ENCODE assay signal across 9 mouse cellular contexts in the genomic region with DNA sequence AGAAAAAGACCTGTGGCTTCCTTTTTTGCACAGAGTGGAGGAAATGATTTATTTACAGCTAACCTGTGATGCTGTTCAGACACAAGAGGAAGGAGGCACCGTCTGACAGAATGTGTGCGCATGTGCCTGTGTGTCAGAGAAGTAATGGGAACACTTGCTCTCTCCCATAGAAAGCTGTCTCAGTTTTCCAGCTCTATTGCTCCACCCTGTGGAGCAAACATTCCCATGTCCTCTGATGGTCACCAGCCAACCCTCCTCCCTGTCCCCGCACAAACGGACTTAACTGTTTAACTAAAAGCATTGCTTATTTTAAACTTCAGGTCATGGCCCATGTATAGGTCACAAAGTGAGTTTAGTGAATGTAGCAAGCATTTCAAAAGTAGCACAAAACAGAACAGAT. TPM values are rescaled to one million over a fixed set of nuclear protein-coding genes. Genes with fewer than 3 reads are reported as not detected.
DNase-seq lines count a peak whose midpoint lies in the region; TF ChIP-seq lines count a peak whose summit lies in the region.
"Had no signal": no experiment of that assay in that cellular context is flagged by ENCODE, and none has a peak within 500 bp of the region (broad histone marks: within the 10 kb centered on the region; RNA-seq: fewer than 3 reads in every experiment).

No protein-coding gene starts in this region.

- H3K4me3 ChIP-seq in MEL (ENCODE audit: control insufficient read depth in 1 of 2, insufficient read depth in 1 of 2, low read depth in 2 of 2, low read length in 2 of 2) = no peak overlapping the region
- H3K4me3 ChIP-seq: hindbrain, embryonic 15.5 days had no signal

- no peak for TF ChIP-seq EP300 in MEL (IDR thresholded peaks at IDR 0.05; ENCODE audit: low read depth in 1 of 2, low read length in 2 of 2)

- TF ChIP-seq RAD21 in MEL (IDR thresholded peaks at IDR 0.05; ENCODE audit: low read depth, low read length) = no peak; the same call in 1 of the 2 replicates

- no peak overlapping the region for H3K9ac ChIP-seq in MEL (ENCODE audit: control insufficient read depth, low read depth, low read length, poor library complexity, severe bottlenecking)
- H3K9ac ChIP-seq: hindbrain, embryonic 15.5 days had no signal

- H3K27me3 ChIP-seq in MEL (ENCODE audit: control insufficient read depth in 1 of 2, insufficient read depth in 2 of 2, low read length in 2 of 2) = peaks cover 20 to 23% of the 10 kb centered on the region in 2 experiments
- H3K27me3 ChIP-seq: hindbrain, embryonic 15.5 days had no signal

- peak; percentile 62 for DNase-seq in heart, postnatal 4 days
- DNase-seq in heart, adult 11 months = no peak
- no peak for DNase-seq in MEL (ENCODE audit: low read depth, low spot score)
- peak; percentile 39 for DNase-seq in brain, embryonic 14.5 days (ENCODE audit: low read depth)
- DNase-seq in layer of hippocampus, adult 18-20 months (ENCODE audit: low spot score in 2 of 2) = peak; percentile 21 to 60
- peak; percentile 43 for DNase-seq in right cerebral cortex, adult 18-20 months
- DNase-seq in spleen, postnatal 10 days (ENCODE audit: low spot score in 2 of 2) = no peak
- no peak for DNase-seq in thymus, postnatal 25 days

- H3K36me3 ChIP-seq in MEL (ENCODE audit: control insufficient read depth in 1 of 2, insufficient read depth in 2 of 2, low read length in 2 of 2) = peaks cover 0 to 2% of the 10 kb centered on the region in 2 experiments; a peak in 1 of 4 replicates
- H3K36me3 ChIP-seq: hindbrain, embryonic 15.5 days had no signal

- TF ChIP-seq POLR2A in MEL (IDR thresholded peaks at IDR 0.05; ENCODE audit: control insufficient read depth in 1 of 2, insufficient read depth in 1 of 2, low read depth in 1 of 2, low read length in 2 of 2, poor library complexity in 1 of 2) = no peak
- no peak for TF ChIP-seq POLR2A in brain, embryonic 14.5 days (IDR thresholded peaks at IDR 0.05; ENCODE audit: borderline replicate concordance, extremely low read depth, insufficient read depth, insufficient read length, poor library complexity, severe bottlenecking)

- no peaks in the 10 kb centered on the region for H3K9me3 ChIP-seq in MEL (replicated peaks; ENCODE audit: insufficient read depth, low read length)
- H3K9me3 ChIP-seq: hindbrain, embryonic 15.5 days had no signal

- H3K4me1 ChIP-seq in MEL (ENCODE audit: control insufficient read depth in 1 of 2, insufficient read depth in 2 of 2, low read length in 2 of 2) = no peaks in the 10 kb centered on the region
- H3K4me1 ChIP-seq: hindbrain, embryonic 15.5 days had no signal

- TF ChIP-seq CTCF in MEL (IDR thresholded peaks at IDR 0.05 in 2 of 3, conservative IDR thresholded peaks at IDR 0.05 in 1 of 3; ENCODE audit: control insufficient read depth in 1 of 3, insufficient read depth in 1 of 3, low read depth in 2 of 3, low read length in 3 of 3, poor library complexity in 1 of 3, severe bottlenecking in 1 of 3) = peak in 1 of 3 experiments; percentile 20; a peak in 1 of 6 replicates
- peak; percentile 42; the same call in 1 of the 2 replicates for TF ChIP-seq CTCF in brain, embryonic 14.5 days (IDR thresholded peaks at IDR 0.05; ENCODE audit: borderline replicate concordance, extremely low read depth, insufficient read depth, insufficient read length)

- no peaks in the 10 kb centered on the region for H3K79me2 ChIP-seq in MEL (ENCODE audit: control insufficient read depth, insufficient read depth, low read length, poor library complexity)

- H3K27ac ChIP-seq in MEL (ENCODE audit: control insufficient read depth, low read depth, low read length) = no peak overlapping the region
- H3K27ac ChIP-seq: hindbrain, embryonic 15.5 days had no signal

TF ChIP-seq in MEL, 35 proteins besides CTCF, POLR2A, EP300 and RAD21:
- TF ChIP-seq SMC3 (IDR thresholded peaks at IDR 0.05; ENCODE audit: low read depth, low read length) = peak; percentile 13; the same call in 1 of the 2 replicates
- no peak for TF ChIP-seq JUND (IDR thresholded peaks at IDR 0.05; ENCODE audit: low read depth, low read length)

RNA-seq across cellular contexts. Expression of a gene that starts 21.0 kb away (rescaled TPM):
- total RNA-seq in heart, postnatal 4 days (2021) = not detected
- not detected in 2 replicates for total RNA-seq in MEL (2012; rRNA removed)
- polyA plus RNA-seq in MEL (2012; ENCODE audit: insufficient read depth in 1 of 2, insufficient read length in 2 of 2, low read depth in 1 of 2, low replicate concordance in 2 of 2, missing spikeins in 1 of 2) = not detected
- not detected in 2 replicates for polyA plus RNA-seq in brain, embryonic 14.5 days (2012; rRNA removed)
- total RNA-seq in layer of hippocampus, adult 18-20 months (2021) = not detected
- polyA plus RNA-seq: hindbrain, embryonic 15.5 days had no signal

RNA-seq across cellular contexts. Expression of a gene that starts 38.1 kb away (rescaled TPM):
- not detected for total RNA-seq in heart, postnatal 4 days (2021)
- total RNA-seq in MEL (2012; rRNA removed) = not detected in 2 replicates
- not detected for polyA plus RNA-seq in MEL (2012; ENCODE audit: insufficient read depth in 1 of 2, insufficient read length in 2 of 2, low read depth in 1 of 2, low replicate concordance in 2 of 2, missing spikeins in 1 of 2)
- polyA plus RNA-seq in brain, embryonic 14.5 days (2012; rRNA removed) = not detected in 2 replicates
- total RNA-seq in layer of hippocampus, adult 18-20 months (2021) = not detected
- polyA plus RNA-seq: hindbrain, embryonic 15.5 days had no signal

RNA-seq across cellular contexts. Expression of a gene that starts 47.0 kb away (rescaled TPM):
- 100 to 1,000 TPM; 220 to 241 TPM for total RNA-seq in heart, postnatal 4 days (2021)
- total RNA-seq in MEL (2012; rRNA removed) = 131 and 142 TPM in 2 replicates
- 100 to 1,000 TPM; 103 to 174 TPM for polyA plus RNA-seq in MEL (2012; ENCODE audit: insufficient read depth in 1 of 2, insufficient read length in 2 of 2, low read depth in 1 of 2, low replicate concordance in 2 of 2, missing spikeins in 1 of 2)
- 100 and 146 TPM in 2 replicates for polyA plus RNA-seq in brain, embryonic 14.5 days (2012; rRNA removed)
- total RNA-seq in layer of hippocampus, adult 18-20 months (2021) = 100 to 1,000 TPM; 283 to 287 TPM

Comparison
In these comparisons a context has a peak if more than half of its experiments do, and no peak if none do; other contexts are left out.
1. DNase-seq: peak in heart, postnatal 4 days (single experiment), brain, embryonic 14.5 days (single experiment), layer of hippocampus, adult 18-20 months (2 of 2) and right cerebral cortex, adult 18-20 months (single experiment); none in heart, adult 11 months (single experiment), MEL (single experiment), spleen, postnatal 10 days (0 of 2) and thymus, postnatal 25 days (single experiment).